ENCODE assay signal across 23 mouse cellular contexts in genomic region chr7:114145841-114146240, GRCm38 (mm10). TPM values are rescaled to one million over a fixed set of nuclear protein-coding genes. Genes with fewer than 3 reads are reported as not detected.
DNase-seq lines count a peak whose midpoint lies in the region; ATAC-seq and TF ChIP-seq lines count a peak whose summit lies in the region.
"Had no signal": no experiment of that assay in that cellular context is flagged by ENCODE, and none has a peak within 500 bp of the region (broad histone marks: within the 10 kb centered on the region; RNA-seq: fewer than 3 reads in every experiment).

No protein-coding gene starts in this region.

- no peak overlapping the region for H3K9ac ChIP-seq in CH12.LX (ENCODE audit: insufficient read depth, low read depth)
- H3K9ac ChIP-seq in forebrain, embryonic 14.5 days (ENCODE audit: low read length) = no peak overlapping the region
- H3K9ac ChIP-seq: forebrain, embryonic 15.5 days; heart, embryonic 13.5 days; hindbrain, embryonic 12.5 days; liver, embryonic 15.5 days; lung, embryonic 15.5 days had no signal

- TF ChIP-seq EP300 in CH12.LX (IDR thresholded peaks at IDR 0.05; ENCODE audit: low read length) = no peak

- ATAC-seq in forebrain, embryonic 14.5 days = no peak
- ATAC-seq: forebrain, embryonic 15.5 days had no signal

- H3K27me3 ChIP-seq in CH12.LX (replicated peaks) = no peaks in the 10 kb centered on the region
- no peaks in the 10 kb centered on the region for H3K27me3 ChIP-seq in forebrain, embryonic 14.5 days (replicated peaks; ENCODE audit: control insufficient read depth, insufficient read depth, low read length)
- H3K27me3 ChIP-seq: forebrain, embryonic 15.5 days; heart, embryonic 13.5 days; hindbrain, embryonic 12.5 days; liver, embryonic 15.5 days; lung, embryonic 15.5 days had no signal

- DNase-seq in thymus, postnatal 14 days = peak; percentile 37
- no peak for DNase-seq in thymus, postnatal 10 days (ENCODE audit: low spot score in 2 of 2)
- peak; percentile 21 for DNase-seq in CH12.LX (ENCODE audit: extremely low read depth)
- DNase-seq in induced T-regulatory cell, adult 2 months (ENCODE audit: low read depth) = peak; percentile 68
- peak; percentile 14 to 28 for DNase-seq in thymus, postnatal 36 days
- no peak for DNase-seq in left cerebral cortex, postnatal 14 days (ENCODE audit: low spot score in 2 of 2)
- DNase-seq in forebrain, embryonic 14.5 days (ENCODE audit: low spot score) = no peak
- no peak for DNase-seq in right cerebral cortex, adult 2 months (ENCODE audit: low spot score in 2 of 2)
- DNase-seq: adrenal gland, postnatal 14 days; cerebellum, adult 8-10 months; cerebellum, postnatal 36 days; heart, adult 11 months; heart, postnatal 14 days; kidney, adult 18-20 months; liver; lung, postnatal 36 days had no signal

- TF ChIP-seq CTCF in CH12.LX (conservative IDR thresholded peaks at IDR 0.05 in 1 of 2, IDR thresholded peaks at IDR 0.05 in 1 of 2; ENCODE audit: low read depth in 2 of 2, low read length in 2 of 2) = no peak

- no peak overlapping the region for H3K4me3 ChIP-seq in CH12.LX (replicated peaks in 1 of 3; ENCODE audit: low read depth in 2 of 3, low read length in 2 of 3, poor library complexity in 1 of 3)
- H3K4me3 ChIP-seq in forebrain, embryonic 14.5 days (ENCODE audit: low read depth, low read length) = no peak overlapping the region
- H3K4me3 ChIP-seq: forebrain, embryonic 15.5 days; heart, embryonic 13.5 days; hindbrain, embryonic 12.5 days; limb, embryonic 10.5 days; liver, embryonic 15.5 days; lung, embryonic 15.5 days had no signal

- dilution Hi-C loops in CH12.LX (cut with MboI; ENCODE audit: extremely low pct_ligation_motif_present, extremely low pct_unique_long_range_greater_than_20kb, low sequenced_read_pairs) = no loop called here

- 88% methylated on average over 3 of the region's 3 CpGs for WGBS in forebrain, embryonic 14.5 days

- in situ Hi-C loops in CH12.LX (cut with MboI; ENCODE audit: low pct_ligation_motif_present, low pct_unique_long_range_greater_than_20kb, low sequenced_read_pairs) = no loop called here

- TF ChIP-seq RAD21 in CH12.LX (IDR thresholded peaks at IDR 0.05; ENCODE audit: low read depth, low read length) = no peak

- no peaks in the 10 kb centered on the region for H3K79me2 ChIP-seq in CH12.LX (replicated peaks; ENCODE audit: control insufficient read depth, extremely low read depth, insufficient read depth, poor library complexity, severe bottlenecking)

- TF ChIP-seq POLR2A in CH12.LX (IDR thresholded peaks at IDR 0.05; ENCODE audit: low read depth, low read length) = no peak

- H3K9me3 ChIP-seq in CH12.LX (replicated peaks; ENCODE audit: low read length) = peaks cover 4% of the 10 kb centered on the region
- no peaks in the 10 kb centered on the region for H3K9me3 ChIP-seq in forebrain, embryonic 14.5 days (replicated peaks; ENCODE audit: control insufficient read depth, low read length)
- H3K9me3 ChIP-seq: forebrain, embryonic 15.5 days; hindbrain, embryonic 12.5 days; limb, embryonic 10.5 days; liver, embryonic 15.5 days; lung, embryonic 15.5 days had no signal

- H3K27ac ChIP-seq in CH12.LX (ENCODE audit: insufficient read depth, low read depth) = no peak overlapping the region
- no peak overlapping the region for H3K27ac ChIP-seq in forebrain, embryonic 14.5 days (ENCODE audit: low read depth, low read length)
- H3K27ac ChIP-seq: forebrain, embryonic 15.5 days; heart, embryonic 13.5 days; hindbrain, embryonic 12.5 days; kidney, postnatal 0 days; limb, embryonic 10.5 days; liver, embryonic 15.5 days; lung, embryonic 15.5 days had no signal

- H3K4me1 ChIP-seq in CH12.LX (ENCODE audit: control insufficient read depth in 1 of 2, insufficient read depth in 2 of 2) = peaks cover 0 to 2% of the 10 kb centered on the region in 2 experiments; a peak in 2 of 4 replicates
- no peaks in the 10 kb centered on the region for H3K4me1 ChIP-seq in forebrain, embryonic 14.5 days (ENCODE audit: control insufficient read depth, insufficient read depth, low read length)
- H3K4me1 ChIP-seq: forebrain, embryonic 15.5 days; heart, embryonic 13.5 days; hindbrain, embryonic 12.5 days; limb, embryonic 10.5 days; liver, embryonic 15.5 days; lung, embryonic 15.5 days had no signal

- no peak overlapping the region for H3K4me2 ChIP-seq in CH12.LX (ENCODE audit: insufficient read depth, low read depth, poor library complexity, severe bottlenecking)
- H3K4me2 ChIP-seq in forebrain, embryonic 14.5 days (ENCODE audit: low read length) = no peak overlapping the region
- H3K4me2 ChIP-seq: forebrain, embryonic 15.5 days; heart, embryonic 13.5 days; hindbrain, embryonic 12.5 days; liver, embryonic 15.5 days; lung, embryonic 15.5 days had no signal

- intact Hi-C loops in left cerebral cortex, postnatal 14 days (cut with DNase I) = no loop called here

- H3K36me3 ChIP-seq in CH12.LX (replicated peaks in 1 of 2; ENCODE audit: control insufficient read depth in 1 of 2, insufficient read depth in 1 of 2, low read length in 1 of 2) = no peaks in the 10 kb centered on the region
- H3K36me3 ChIP-seq in forebrain, embryonic 14.5 days (ENCODE audit: control insufficient read depth, insufficient read depth, low read length) = no peaks in the 10 kb centered on the region
- H3K36me3 ChIP-seq: forebrain, embryonic 15.5 days; heart, embryonic 13.5 days; hindbrain, embryonic 12.5 days; limb, embryonic 10.5 days; liver, embryonic 15.5 days; lung, embryonic 15.5 days had no signal

TF ChIP-seq in CH12.LX, 34 proteins besides CTCF, POLR2A, EP300 and RAD21:
- no peak for TF ChIP-seq ZMIZ1 (IDR thresholded peaks at IDR 0.05; ENCODE audit: low read depth, low read length)
- no peak for TF ChIP-seq E2F4 (IDR thresholded peaks at IDR 0.05; ENCODE audit: insufficient replicate concordance, low read depth, low read length)
- TF ChIP-seq IRF4 (IDR thresholded peaks at IDR 0.05; ENCODE audit: low read depth, low read length) = no peak
- no peak for TF ChIP-seq SMC3 (IDR thresholded peaks at IDR 0.05; ENCODE audit: low read depth, low read length)
- TF ChIP-seq MAFK (IDR thresholded peaks at IDR 0.05; ENCODE audit: insufficient replicate concordance, low read length) = no peak
- TF ChIP-seq ZC3H11A (IDR thresholded peaks at IDR 0.05; ENCODE audit: low read depth, low read length) = no peak
- TF ChIP-seq GABPA (IDR thresholded peaks at IDR 0.05; ENCODE audit: insufficient replicate concordance, low read depth, low read length) = no peak
- no peak for TF ChIP-seq ZNF384 (IDR thresholded peaks at IDR 0.05; ENCODE audit: low read depth, low read length)
- TF ChIP-seq UBTF (IDR thresholded peaks at IDR 0.05; ENCODE audit: low read depth, low read length) = no peak
- TF ChIP-seq USF1 (IDR thresholded peaks at IDR 0.05; ENCODE audit: low read depth, low read length) = no peak
- no peak for TF ChIP-seq MEF2A (IDR thresholded peaks at IDR 0.05; ENCODE audit: borderline replicate concordance, low read depth, low read length)
- no peak for TF ChIP-seq CHD2 (IDR thresholded peaks at IDR 0.05; ENCODE audit: low read length)
- TF ChIP-seq HCFC1 (IDR thresholded peaks at IDR 0.05; ENCODE audit: low read depth, low read length) = no peak
- TF ChIP-seq TCF12 (IDR thresholded peaks at IDR 0.05; ENCODE audit: low read depth, low read length) = no peak
- TF ChIP-seq ELF1 (IDR thresholded peaks at IDR 0.05; ENCODE audit: low read depth, low read length) = no peak
- TF ChIP-seq ETS1 (conservative IDR thresholded peaks at IDR 0.05; ENCODE audit: low read depth, low read length) = no peak
- no peak for TF ChIP-seq TBP (conservative IDR thresholded peaks at IDR 0.05; ENCODE audit: low read depth, low read length)

RNA-seq across cellular contexts. Expression of gene Rras2, which starts 28.3 kb away (rescaled TPM):
- total RNA-seq in CH12.LX (2012; rRNA removed) (8.1 and 11.2 TPM in 2 replicates), CH12.LX (2014; rRNA removed) (35.7 and 36.0 TPM in 2 replicates)
- polyA plus RNA-seq in CH12.LX (2012; ENCODE audit: insufficient read length, low read depth) = 17.6 and 18.4 TPM in 2 replicates
- total RNA-seq in left cerebral cortex, postnatal 14 days (2021) = 10 to 100 TPM; 43.2 to 47.3 TPM
- polyA plus RNA-seq in forebrain, embryonic 14.5 days (2014; fragmentation: Nextera tagmentation; extraction: Ambion mirVana) = 26.6 and 27.1 TPM in 2 replicates

Comparison
In these comparisons a context has a peak if more than half of its experiments do, and no peak if none do; other contexts are left out.
1. DNase-seq: peak in thymus, postnatal 14 days (single experiment), CH12.LX (single experiment), induced T-regulatory cell, adult 2 months (single experiment) and thymus, postnatal 36 days (2 of 2); none in thymus, postnatal 10 days (0 of 2), left cerebral cortex, postnatal 14 days (0 of 2), forebrain, embryonic 14.5 days (single experiment) and right cerebral cortex, adult 2 months (0 of 2).